Mouse (Mus musculus) heart, postnatal 4 days (tissue): ENCODE measurements around the gene Ppp1r13b. TPM values are rescaled to one million over a fixed set of nuclear protein-coding genes. Genes with fewer than 3 reads are reported as not detected.
A peak's percentile ranks its signal among the peaks of the same experiment; 100 is the strongest.

Source experiments
- DNase-seq: peaks from one replicate; pipeline ENCODE4 v3.0.0; 2021
- total RNA-seq, 2 experiments: library from RNA; stranded (reverse); gene quantifications; 2 replicates each; pipeline ENCODE4 v1.2.3; 2021

Ppp1r13b gene
- total RNA-seq: 10 to 100 TPM; 24.8 to 25.7 TPM

GRCm38 (mm10) chr12:111907970-111908681, at the start of gene Ppp1r13b:
Ppp1r13b (minus strand) TSS chr12:111908110.
- DNase-seq: peak; percentile 93

GRCm38 (mm10) chr12:111956173-111956572, 48.3 kb upstream of the Ppp1r13b start:
- DNase-seq: no peak

- DNase-seq: no peak
Observed at GRCm38 (mm10) chr12:111951701-111952100, 43.8 kb upstream of the Ppp1r13b start.

GRCm38 (mm10) chr12:111950486-111950885, 42.6 kb upstream of the Ppp1r13b start:
- no peak for DNase-seq

- peak; percentile 74 for DNase-seq
Observed at GRCm38 (mm10) chr12:111946716-111947115, 38.8 kb upstream of the Ppp1r13b start.

GRCm38 (mm10) chr12:111945765-111946655, 38.1 kb upstream of the Ppp1r13b start:
- DNase-seq: peak; percentile 58

- DNase-seq: peak; percentile 78
Observed at GRCm38 (mm10) chr12:111945115-111945514, 37.2 kb upstream of the Ppp1r13b start.

- DNase-seq: peak; percentile 39
Observed at GRCm38 (mm10) chr12:111944065-111944987, 36.4 kb upstream of the Ppp1r13b start.

GRCm38 (mm10) chr12:111943421-111944064, 35.6 kb upstream of the Ppp1r13b start:
- DNase-seq: peak; percentile 29

- DNase-seq: no peak
Observed at GRCm38 (mm10) chr12:111938623-111939177, 30.8 kb upstream of the Ppp1r13b start.

- peak; percentile 75 for DNase-seq
Observed at GRCm38 (mm10) chr12:111936706-111937550, 29.0 kb upstream of the Ppp1r13b start.

- no peak for DNase-seq
Observed at GRCm38 (mm10) chr12:111933971-111934370, 26.1 kb upstream of the Ppp1r13b start.

- DNase-seq: peak; percentile 65
Observed at GRCm38 (mm10) chr12:111933032-111933704, 25.3 kb upstream of the Ppp1r13b start.

GRCm38 (mm10) chr12:111932513-111932912, 24.6 kb upstream of the Ppp1r13b start:
- DNase-seq: no peak

GRCm38 (mm10) chr12:111931411-111932025, 23.6 kb upstream of the Ppp1r13b start:
- no peak for DNase-seq

GRCm38 (mm10) chr12:111928411-111928966, 20.6 kb upstream of the Ppp1r13b start:
- DNase-seq: no peak

GRCm38 (mm10) chr12:111927338-111927737, 19.4 kb upstream of the Ppp1r13b start:
- peak; percentile 72 for DNase-seq

GRCm38 (mm10) chr12:111923117-111923516, 15.2 kb upstream of the Ppp1r13b start:
- no peak for DNase-seq

GRCm38 (mm10) chr12:111920046-111920445, 12.1 kb upstream of the Ppp1r13b start:
- DNase-seq: no peak
